Mouse (Mus musculus) liver, embryonic 14.5 days (tissue): ENCODE results near the gene Arl5a.

ENCODE experiments used
- CTCF ChIP-seq: IDR thresholded peaks from 2 replicates; pipeline ENCODE4 v1.5.1; 2016; ENCODE audit warnings: antibody characterized with exemption, low read depth, control low read depth
- EP300 ChIP-seq: IDR thresholded peaks from 2 replicates; pipeline ENCODE4 v1.6.1; 2016; ENCODE audit warnings: antibody characterized with exemption, low read depth

- no peak for TF ChIP-seq CTCF
- no peak for TF ChIP-seq EP300
Measured at GRCm38 (mm10) chr2:52427383-52427782, 2.7 kb upstream of the Arl5a start.
